ENCODE assay signal across 11 mouse cellular contexts in genomic region chr14:61274414-61275198, GRCm38 (mm10). TPM values are rescaled to one million over a fixed set of nuclear protein-coding genes. Genes with fewer than 3 reads are reported as not detected.
DNase-seq lines count a peak whose midpoint lies in the region; ATAC-seq lines count a peak whose summit lies in the region.
"Had no signal": no experiment of that assay in that cellular context is flagged by ENCODE, and none has a peak within 500 bp of the region (broad histone marks: within the 10 kb centered on the region; RNA-seq: fewer than 3 reads in every experiment).

No protein-coding gene starts in this region.

- no peaks in the 10 kb centered on the region for H3K9me3 ChIP-seq in heart, embryonic 16.5 days (replicated peaks; ENCODE audit: control insufficient read depth, low read length)
- no peaks in the 10 kb centered on the region for H3K9me3 ChIP-seq in embryonic facial prominence, embryonic 14.5 days (ENCODE audit: control insufficient read depth, low read length)
- H3K9me3 ChIP-seq in limb, embryonic 11.5 days (ENCODE audit: control insufficient read depth, low read length) = no peaks in the 10 kb centered on the region
- H3K9me3 ChIP-seq in neural tube, embryonic 13.5 days = no peaks in the 10 kb centered on the region

- intact Hi-C loops in heart, postnatal 14 days (cut with DNase I) = no loop called here

- peak overlapping the region; percentile 41 for H3K4me3 ChIP-seq in heart, embryonic 16.5 days (ENCODE audit: low read length)
- peak overlapping the region; percentile 28 for H3K4me3 ChIP-seq in embryonic facial prominence, embryonic 14.5 days (ENCODE audit: low read depth, low read length)
- H3K4me3 ChIP-seq in limb, embryonic 11.5 days (ENCODE audit: low read depth, low read length) = peak overlapping the region; percentile 24
- peak overlapping the region; percentile 19 for H3K4me3 ChIP-seq in neural tube, embryonic 13.5 days
- H3K4me3 ChIP-seq: myocyte had no signal

- H3K36me3 ChIP-seq in heart, embryonic 16.5 days (ENCODE audit: control insufficient read depth, insufficient read depth) = no peaks in the 10 kb centered on the region
- H3K36me3 ChIP-seq in embryonic facial prominence, embryonic 14.5 days (ENCODE audit: control insufficient read depth, insufficient read depth, low read length) = no peaks in the 10 kb centered on the region
- H3K36me3 ChIP-seq in limb, embryonic 11.5 days (ENCODE audit: control insufficient read depth, insufficient read depth, low read length) = no peaks in the 10 kb centered on the region
- no peaks in the 10 kb centered on the region for H3K36me3 ChIP-seq in neural tube, embryonic 13.5 days

- H3K9ac ChIP-seq in heart, embryonic 16.5 days (ENCODE audit: low read length) = peak overlapping the region; percentile 43
- H3K9ac ChIP-seq in embryonic facial prominence, embryonic 14.5 days (ENCODE audit: low read depth, low read length) = peak overlapping the region; percentile 32; the same call in 1 of the 2 replicates
- H3K9ac ChIP-seq in limb, embryonic 11.5 days (ENCODE audit: low read length) = no peak overlapping the region; the same call in 1 of the 2 replicates
- peak overlapping the region; percentile 8; the same call in 1 of the 2 replicates for H3K9ac ChIP-seq in neural tube, embryonic 13.5 days

- H3K27me3 ChIP-seq in heart, embryonic 16.5 days (ENCODE audit: control insufficient read depth, insufficient read depth, low read length) = peaks cover 22% of the 10 kb centered on the region
- peaks cover 44% of the 10 kb centered on the region for H3K27me3 ChIP-seq in embryonic facial prominence, embryonic 14.5 days (replicated peaks; ENCODE audit: control insufficient read depth, insufficient read depth, low read length)
- peaks cover 25% of the 10 kb centered on the region for H3K27me3 ChIP-seq in limb, embryonic 11.5 days (ENCODE audit: control insufficient read depth, insufficient read depth, low read length)
- peaks cover 46% of the 10 kb centered on the region for H3K27me3 ChIP-seq in neural tube, embryonic 13.5 days

- H3K27ac ChIP-seq in heart, embryonic 16.5 days (ENCODE audit: low read length) = no peak overlapping the region
- no peak overlapping the region for H3K27ac ChIP-seq in embryonic facial prominence, embryonic 14.5 days (replicated peaks; ENCODE audit: low read depth, low read length)
- no peak overlapping the region for H3K27ac ChIP-seq in limb, embryonic 11.5 days (replicated peaks; ENCODE audit: low read depth, low read length)
- no peak overlapping the region for H3K27ac ChIP-seq in neural tube, embryonic 13.5 days (replicated peaks)

- ATAC-seq in heart, embryonic 16.5 days (replicated peaks; ENCODE audit: extremely low read depth, insufficient read depth, low FRiP score) = peak; percentile 61
- no peak for ATAC-seq in embryonic facial prominence, embryonic 14.5 days (ENCODE audit: low read depth)
- no peak for ATAC-seq in limb, embryonic 11.5 days (ENCODE audit: insufficient number of reproducible peaks, low FRiP score, low TSS enrichment, low read depth)
- ATAC-seq in neural tube, embryonic 13.5 days (ENCODE audit: low read depth) = no peak

- H3K4me1 ChIP-seq in heart, embryonic 16.5 days (ENCODE audit: control insufficient read depth, insufficient read depth, low read length) = peaks cover 5% of the 10 kb centered on the region; the same call in 1 of the 2 replicates
- no peaks in the 10 kb centered on the region for H3K4me1 ChIP-seq in embryonic facial prominence, embryonic 14.5 days (ENCODE audit: control insufficient read depth, insufficient read depth, low read length)
- H3K4me1 ChIP-seq in limb, embryonic 11.5 days (ENCODE audit: control insufficient read depth, insufficient read depth, low read length) = 0 out of 2 replicates have a peak, but pooled peaks cover 3% of the 10 kb centered on the region
- H3K4me1 ChIP-seq in neural tube, embryonic 13.5 days (replicated peaks) = peaks cover 11% of the 10 kb centered on the region

- DNase-seq in heart, postnatal 14 days = no peak
- DNase-seq in embryonic facial prominence, embryonic 14.5 days (ENCODE audit: low spot score) = peak; percentile 10
- DNase-seq in limb, embryonic 11.5 days (ENCODE audit: low spot score) = peak; percentile 41
- DNase-seq in cerebellum, adult 9-11 months = no peak
- DNase-seq in urinary bladder, postnatal 10 days (ENCODE audit: low spot score) = no peak
- no peak for DNase-seq in right cerebral cortex, adult 2 months (ENCODE audit: low spot score in 2 of 2)
- DNase-seq: thymus, postnatal 14 days had no signal

- WGBS in heart, embryonic 16.5 days = 7% methylated on average over 38 of the region's 38 CpGs
- 8% methylated on average over 33 of the region's 38 CpGs for WGBS in embryonic facial prominence, embryonic 14.5 days
- 9% methylated on average over 38 of the region's 38 CpGs for WGBS in limb, embryonic 11.5 days
- 7% methylated on average over 38 of the region's 38 CpGs for WGBS in neural tube, embryonic 13.5 days

- H3K4me2 ChIP-seq in heart, embryonic 16.5 days (ENCODE audit: low read depth, low read length) = peak overlapping the region; percentile 62
- H3K4me2 ChIP-seq in embryonic facial prominence, embryonic 14.5 days (ENCODE audit: low read depth, low read length) = peak overlapping the region; percentile 47
- H3K4me2 ChIP-seq in limb, embryonic 11.5 days (ENCODE audit: low read depth, severe bottlenecking) = peak overlapping the region; percentile 34
- peak overlapping the region; percentile 45 for H3K4me2 ChIP-seq in neural tube, embryonic 13.5 days

RNA-seq across cellular contexts. Expression of gene Sgcg, which starts 16.3 kb away (rescaled TPM):
- polyA plus RNA-seq in heart, embryonic 16.5 days (2015; fragmentation: Nextera tagmentation; extraction: Ambion mirVana) = 69.2 and 70.5 TPM in 2 replicates
- 100 to 1,000 TPM; 199 to 202 TPM for total RNA-seq in heart, postnatal 14 days (2021)
- polyA plus RNA-seq in embryonic facial prominence, embryonic 14.5 days (2014; fragmentation: Nextera tagmentation; extraction: Ambion mirVana) = 22.1 and 33.9 TPM in 2 replicates
- 1.4 and 1.7 TPM in 2 replicates for polyA plus RNA-seq in limb, embryonic 11.5 days (2014; fragmentation: Nextera tagmentation; extraction: Ambion mirVana)
- polyA plus RNA-seq in neural tube, embryonic 13.5 days (2015; fragmentation: Nextera tagmentation; extraction: Ambion mirVana) = 0.67 and 1.5 TPM in 2 replicates
- total RNA-seq: granulocyte monocyte progenitor cell, adult 5-6 weeks had no signal

RNA-seq across cellular contexts. Expression of gene Arl11, which starts 34.9 kb away (rescaled TPM):
- polyA plus RNA-seq in heart, embryonic 16.5 days (2015; fragmentation: Nextera tagmentation; extraction: Ambion mirVana) = 0.61 and 1.3 TPM in 2 replicates
- under 1 TPM; 0.83 to 0.96 TPM for total RNA-seq in heart, postnatal 14 days (2021)
- polyA plus RNA-seq in embryonic facial prominence, embryonic 14.5 days (2014; fragmentation: Nextera tagmentation; extraction: Ambion mirVana) = 1.7 and 1.8 TPM in 2 replicates
- 0.23 TPM in 1 of 2 replicates, not detected in the other for polyA plus RNA-seq in limb, embryonic 11.5 days (2014; fragmentation: Nextera tagmentation; extraction: Ambion mirVana)
- polyA plus RNA-seq in neural tube, embryonic 13.5 days (2015; fragmentation: Nextera tagmentation; extraction: Ambion mirVana) = 0.17 and 0.59 TPM in 2 replicates
- polyA plus RNA-seq: myocyte had no signal

Comparison
In these comparisons a context has a peak if more than half of its experiments do, and no peak if none do; other contexts are left out.
1. DNase-seq: peak in embryonic facial prominence, embryonic 14.5 days (single experiment) and limb, embryonic 11.5 days (single experiment); none in heart, postnatal 14 days (0 of 2), cerebellum, adult 9-11 months (single experiment), urinary bladder, postnatal 10 days (single experiment) and right cerebral cortex, adult 2 months (0 of 2).
2. Peak in every context shown above with its lines, with median percentiles within 50 percentile points of each other: H3K4me2 ChIP-seq and H3K4me3 ChIP-seq.